Mouse (Mus musculus): Measurements from ENCODE around the gene Hbb-y.
"Not testable (repeated sequence)": the region's sequence is repeated elsewhere in the genome, so short reads cannot be mapped to it uniquely, and the experiment has no call there.

Gene Hbb-y

GRCm38 (mm10) chr7:103813152-103813551 is 39.9 kb downstream of the Hbb-y start:
- DNase-seq (ENCODE audit: low spot score): not testable (repeated sequence)

DNA sequence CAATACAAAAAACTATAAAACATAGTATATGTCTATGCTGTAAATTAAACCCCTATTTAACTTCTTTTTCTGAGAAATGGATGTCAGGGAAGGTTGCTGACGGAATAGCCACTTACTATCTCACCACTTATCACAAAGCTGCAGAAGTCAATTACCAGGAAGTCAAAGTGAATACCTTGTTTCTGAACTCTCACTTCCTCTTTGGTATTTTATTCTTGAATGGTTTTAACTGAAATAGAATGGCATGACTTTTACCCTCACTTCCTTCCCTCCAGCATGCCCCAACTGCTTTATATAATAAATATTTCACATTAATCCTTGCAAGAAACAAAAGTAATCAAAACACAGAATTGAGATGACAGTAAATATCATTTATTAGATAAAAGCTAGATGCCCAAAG is 40.8 kb downstream of the Hbb-y start:
- DNase-seq (ENCODE audit: low spot score): no peak

DNA sequence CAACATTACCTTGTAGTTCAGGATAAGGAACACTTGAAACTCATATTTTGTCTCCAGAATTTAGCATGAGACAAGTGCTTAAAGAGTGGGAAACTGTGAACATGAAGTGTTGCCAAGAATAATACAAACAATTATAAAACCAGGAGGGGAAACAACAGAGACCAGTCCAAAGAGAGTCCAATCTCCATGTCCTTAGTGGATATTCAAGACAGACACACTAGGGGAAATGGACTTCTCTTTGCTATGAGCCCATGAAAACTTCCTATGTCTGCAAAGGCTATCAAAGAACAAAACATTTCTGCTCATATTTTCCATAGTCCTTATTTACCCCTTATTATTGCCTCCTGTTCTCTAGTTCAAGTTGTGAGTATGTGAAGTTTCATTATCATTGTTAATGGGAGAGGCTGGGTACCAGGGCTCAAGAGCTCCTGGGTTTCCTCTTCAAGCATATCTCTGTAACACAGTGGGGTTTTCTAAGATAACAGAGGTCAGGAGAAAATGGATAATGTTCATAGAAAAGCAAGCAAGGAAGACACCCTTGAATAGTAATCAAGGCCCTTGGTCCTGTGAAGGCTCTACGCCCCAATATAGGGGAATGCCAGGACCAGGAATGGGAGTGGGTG is 41.7 kb downstream of the Hbb-y start:
- DNase-seq (ENCODE audit: low spot score): no peak

DNA sequence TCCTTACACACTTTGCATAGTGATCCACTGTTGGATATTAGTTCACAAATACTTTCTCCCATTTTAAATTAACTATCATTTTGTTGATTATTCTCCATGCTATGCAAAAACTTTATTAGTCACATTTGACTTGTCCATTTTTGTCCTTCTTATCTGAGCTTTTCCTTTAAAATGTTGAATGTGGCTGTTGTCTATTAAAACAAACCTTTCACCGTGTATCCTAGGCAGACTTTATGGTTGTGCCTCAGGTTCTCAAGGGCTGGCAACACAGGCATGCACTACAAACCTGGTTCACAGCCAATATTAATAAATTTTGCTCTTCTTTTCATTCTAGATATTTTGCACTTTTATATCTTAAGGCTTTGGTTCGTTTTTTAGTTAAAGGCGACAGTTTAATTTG is 42.3 kb downstream of the Hbb-y start:
- no peak for DNase-seq (ENCODE audit: low spot score)

GRCm38 (mm10) chr7:103810296-103810695 is 42.7 kb downstream of the Hbb-y start:
- no peak for DNase-seq (ENCODE audit: low spot score)

- DNase-seq (ENCODE audit: low spot score): no peak
Observed at GRCm38 (mm10) chr7:103809801-103810155, 43.2 kb downstream of the Hbb-y start.

DNA sequence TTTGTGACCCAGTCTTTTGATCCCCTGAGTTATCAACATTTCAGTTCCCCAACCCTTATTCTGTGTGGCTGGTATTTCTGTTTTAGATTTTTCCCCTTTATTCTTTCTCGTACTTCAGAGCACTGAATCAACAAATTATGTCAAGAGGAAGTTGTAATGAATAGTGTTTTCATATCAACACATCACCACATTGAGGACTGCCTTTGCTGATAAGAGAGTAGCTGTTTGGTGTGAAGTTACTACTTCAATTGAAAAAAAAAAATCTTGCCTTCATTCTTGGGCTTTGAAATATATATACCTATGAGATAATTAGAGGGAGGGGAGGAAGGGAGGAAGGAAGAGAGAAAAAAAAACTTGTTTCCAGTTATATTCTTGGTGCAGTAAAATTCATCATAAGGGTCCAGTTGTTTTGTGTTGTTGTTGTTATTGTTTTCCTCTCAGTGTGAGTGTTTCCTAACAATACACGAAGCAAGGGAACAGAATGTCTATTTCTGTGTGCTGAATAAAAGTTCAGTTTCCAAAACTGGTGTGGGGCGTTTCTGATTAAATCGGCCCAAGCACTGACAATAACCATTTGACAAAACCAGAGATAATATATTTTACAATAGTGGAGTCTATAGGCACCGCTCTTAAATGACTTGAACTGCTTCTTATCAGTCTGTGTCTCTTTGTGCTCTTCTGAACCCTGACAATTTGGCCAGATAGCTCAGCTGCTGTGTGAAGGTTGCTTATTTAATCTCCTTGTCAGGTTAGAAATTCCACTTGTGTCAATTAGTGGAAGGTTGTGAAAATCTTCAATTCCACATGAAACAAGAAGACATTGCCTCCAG is 43.8 kb downstream of the Hbb-y start:
- no peak for DNase-seq (ENCODE audit: low spot score)

- DNase-seq (ENCODE audit: low spot score): not testable (repeated sequence)
Observed at GRCm38 (mm10) chr7:103808120-103808519, 44.9 kb downstream of the Hbb-y start.

DNA sequence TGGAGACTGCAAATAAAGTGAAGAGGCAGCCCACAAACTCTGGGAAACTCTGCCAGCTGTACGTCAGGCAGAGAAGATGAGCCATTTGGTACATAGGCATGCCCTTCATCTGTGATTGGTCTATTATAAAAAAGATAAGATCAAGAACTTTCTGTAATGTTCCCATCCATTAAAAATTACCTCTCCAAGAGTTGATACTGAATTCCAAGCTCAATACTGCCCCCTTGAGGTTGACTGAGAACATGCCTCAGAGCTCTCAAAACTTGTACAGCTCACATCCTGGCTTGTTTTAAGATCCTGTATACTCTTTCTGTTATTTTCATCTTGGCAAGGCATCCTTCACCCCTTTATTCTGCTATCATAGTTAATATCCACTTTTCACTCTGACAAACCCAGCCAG is 46.2 kb downstream of the Hbb-y start:
- DNase-seq (ENCODE audit: low spot score): no peak

Data from yolk sac, embryonic 10.5 days (tissue).